Mouse (Mus musculus) CD4-positive helper T cell, adult 2 months (primary cell): Measurements from ENCODE around the gene Kctd6.
A peak's percentile ranks its signal among the peaks of the same experiment; 100 is the strongest.

Source experiments
- DNase-seq: peaks from one replicate; pipeline ENCODE4 v3.0.0-alpha.2; 2012; ENCODE audit warnings: low read depth, missing footprints, low spot score

Kctd6 gene

DNA sequence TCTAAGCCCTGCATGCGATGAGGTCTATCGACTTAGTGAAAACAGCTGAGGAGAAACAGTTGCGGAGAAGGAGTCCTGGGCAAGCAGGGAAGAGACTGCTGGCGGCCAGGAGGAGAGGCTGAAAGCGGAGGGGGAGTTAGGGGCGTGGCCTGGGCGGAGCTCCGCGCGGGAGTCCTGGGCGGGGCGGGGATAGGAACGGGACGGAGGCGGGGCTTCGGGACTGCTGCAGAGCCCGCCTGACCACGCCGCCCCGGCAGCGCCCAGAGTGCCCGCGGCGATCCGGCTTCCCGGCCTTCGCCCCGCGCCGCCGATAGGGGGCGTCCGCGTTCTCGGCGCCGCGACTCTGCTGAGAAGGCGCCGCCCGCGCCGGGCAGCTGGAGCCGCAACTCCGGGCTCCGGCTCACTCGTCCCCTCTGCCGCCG lies at the start of gene Kctd6:
Gene Kctd6 (plus strand): TSS at position 338 of the 422 bp plus-strand sequence.
- peak; percentile 95 for DNase-seq

DNA sequence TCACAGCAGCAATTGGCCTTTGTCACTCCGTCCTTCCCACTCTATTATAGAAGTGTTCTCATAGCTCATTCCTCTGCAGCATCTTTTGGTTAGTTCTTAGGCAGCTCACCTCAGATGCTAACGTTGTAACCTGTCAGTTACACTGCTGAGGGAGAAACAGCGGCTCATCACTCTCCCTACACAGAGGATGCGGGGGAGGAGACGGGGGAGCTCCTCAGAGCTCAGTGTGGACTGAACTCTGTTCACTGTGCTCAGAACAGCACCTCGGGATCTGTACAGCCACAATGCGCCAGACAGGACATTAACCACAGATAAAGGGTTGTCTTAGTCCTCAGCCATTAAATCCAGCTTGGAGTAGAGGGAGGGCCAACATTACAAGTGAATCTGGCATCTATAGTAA lies 49.5 kb upstream of the Kctd6 start:
- no peak for DNase-seq

DNA sequence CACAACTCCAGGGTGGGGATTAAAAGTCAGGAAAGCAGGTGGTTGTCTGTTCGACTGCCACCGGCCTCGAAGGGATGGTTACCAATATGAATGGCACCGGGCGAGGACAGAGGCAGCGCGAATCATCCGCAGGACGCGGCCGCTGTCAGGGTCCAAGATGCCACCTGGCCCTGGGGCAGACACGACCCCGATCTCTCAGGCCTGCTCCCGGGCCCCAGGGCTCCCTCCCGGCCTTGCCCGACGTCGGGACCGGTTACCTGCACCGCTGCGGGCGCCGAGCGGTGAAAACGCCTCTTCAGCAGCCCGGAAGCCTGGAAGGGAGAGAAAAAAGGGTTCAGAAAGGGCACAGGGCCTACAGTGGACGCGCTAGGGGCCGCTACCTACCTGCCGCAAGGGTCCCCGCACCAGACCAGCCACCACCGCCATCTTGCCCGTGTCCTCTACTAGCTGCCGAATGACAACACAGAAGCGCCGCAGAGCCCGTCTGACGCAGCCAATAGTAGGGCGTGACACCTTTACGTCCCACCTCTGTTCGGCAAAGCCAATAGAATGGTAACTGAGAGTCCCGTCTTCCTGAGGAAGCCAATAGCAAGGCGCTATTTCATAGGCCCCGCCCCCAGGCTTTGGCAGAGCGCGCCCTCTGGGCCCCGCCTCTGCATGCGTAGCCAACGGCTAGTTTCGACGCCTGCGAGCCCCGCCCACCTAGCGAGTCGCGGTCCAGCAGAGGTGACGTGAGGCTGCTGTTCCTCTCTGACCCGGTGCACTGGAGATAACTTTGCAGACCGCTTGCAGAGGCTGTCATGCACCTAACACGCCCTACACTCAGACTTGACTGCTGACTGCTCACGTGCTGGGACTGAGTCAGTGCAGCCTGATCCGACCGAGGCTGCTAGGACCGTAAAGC lies 41.2 kb upstream of the Kctd6 start, which contains the start of gene Pdhb:
Gene Pdhb (minus strand): TSS at position 519 of the 904 bp plus-strand sequence.
- peak; percentile 99 for DNase-seq

DNA sequence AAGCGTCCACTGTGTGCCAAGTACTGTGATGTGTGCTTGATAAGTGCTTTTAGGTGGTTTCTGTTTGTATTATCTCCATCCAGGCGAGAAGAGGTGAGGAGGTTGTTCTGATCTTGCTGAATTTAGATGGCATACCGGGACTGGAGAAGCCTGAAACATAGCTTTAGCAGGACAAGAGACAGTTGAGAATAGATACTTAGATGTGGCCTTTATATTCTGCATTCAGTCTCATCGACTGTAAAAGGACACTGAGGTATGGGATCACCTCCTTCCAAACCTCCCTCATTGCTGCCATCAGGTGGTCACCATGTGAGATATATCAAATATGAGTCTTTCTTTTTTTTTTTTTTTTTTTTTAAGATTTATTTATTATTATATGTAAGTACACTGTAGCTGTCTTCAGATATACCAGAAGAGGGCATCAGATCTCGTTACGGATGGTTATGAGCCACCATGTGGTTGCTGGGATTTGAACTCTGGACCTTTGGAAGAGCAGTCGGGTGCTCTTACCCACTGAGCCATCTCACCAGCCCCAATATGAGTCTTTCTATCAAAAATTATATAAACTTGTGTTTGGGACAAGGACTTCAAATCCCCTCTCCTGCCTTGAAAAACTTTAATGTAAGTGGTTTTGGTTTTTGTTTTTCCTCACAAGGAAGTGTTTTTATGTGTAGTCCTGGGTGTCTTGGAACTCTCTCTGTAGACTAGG lies 40.2 kb upstream of the Kctd6 start:
- DNase-seq, result peak; percentile 84

DNA sequence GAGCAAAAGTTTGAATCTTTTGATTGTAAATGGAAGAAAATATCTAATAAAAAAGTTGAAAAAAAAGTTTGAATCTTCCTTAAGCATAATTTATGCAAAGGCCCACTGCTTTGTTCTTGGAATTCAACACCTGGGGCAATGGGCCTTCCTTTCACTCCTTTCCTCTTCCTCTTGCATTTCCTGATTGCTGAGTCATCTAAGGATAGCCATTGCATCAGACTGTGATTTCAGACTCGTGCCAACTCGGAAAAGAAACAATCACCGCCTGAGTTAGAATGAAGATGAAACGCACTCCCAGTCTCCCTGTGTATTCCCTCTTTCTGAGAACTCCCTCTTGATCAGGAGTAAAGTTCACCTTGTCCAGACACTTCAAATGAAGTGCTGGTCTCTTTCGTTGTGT lies 39.3 kb upstream of the Kctd6 start:
- no peak for DNase-seq

DNA sequence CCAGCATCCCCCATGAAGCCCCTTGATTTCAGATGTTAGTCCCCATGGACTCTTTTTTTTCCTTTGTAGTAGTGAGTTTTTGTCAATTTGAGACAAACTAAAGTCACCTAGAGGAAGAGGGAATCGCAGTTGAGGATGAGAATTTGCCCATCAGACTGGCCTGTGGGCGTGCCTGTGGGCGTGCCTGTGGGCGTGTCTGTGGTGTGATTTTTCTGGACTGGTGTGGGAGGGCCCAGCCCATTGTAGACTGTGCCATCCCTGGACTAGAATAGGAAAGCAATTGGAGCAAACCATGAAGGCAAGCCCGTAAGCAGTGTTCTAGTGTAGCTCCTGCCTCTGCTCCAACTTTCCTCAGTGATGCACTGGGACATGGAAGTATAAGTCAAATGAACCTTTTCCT lies 37.7 kb upstream of the Kctd6 start:
- no peak for DNase-seq

DNA sequence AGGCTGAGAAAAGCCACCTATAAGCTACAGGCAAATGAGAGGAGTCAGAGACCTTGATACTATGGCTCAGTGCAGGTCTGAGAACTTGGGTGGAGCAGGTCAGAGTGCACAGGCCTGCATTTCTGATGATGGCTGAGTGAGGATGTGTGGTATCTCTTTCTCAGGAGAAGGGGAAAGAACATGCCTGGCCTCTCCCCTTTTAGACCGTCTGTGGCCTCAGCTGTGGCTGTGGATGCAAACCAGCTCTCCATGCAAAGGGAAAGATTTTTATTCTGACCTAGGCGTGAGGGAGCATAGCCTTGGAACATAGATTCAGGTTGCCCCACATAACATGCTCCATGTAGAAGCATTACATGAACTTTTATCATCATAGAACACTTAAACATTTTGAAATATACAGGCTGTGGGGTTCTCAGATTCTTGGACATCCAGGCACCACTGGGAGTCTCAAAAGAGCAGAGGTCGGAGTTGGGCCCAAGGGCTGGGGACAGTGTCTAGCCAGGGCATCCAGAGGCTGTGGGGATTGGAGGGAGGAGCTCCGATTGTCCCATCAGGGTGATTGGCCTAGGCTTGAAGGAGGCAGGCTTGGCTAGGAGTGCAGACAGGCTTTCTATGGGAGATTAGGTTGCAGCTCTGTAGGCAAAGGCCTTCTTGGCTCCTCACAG lies 33.4 kb upstream of the Kctd6 start:
- DNase-seq, result no peak

DNA sequence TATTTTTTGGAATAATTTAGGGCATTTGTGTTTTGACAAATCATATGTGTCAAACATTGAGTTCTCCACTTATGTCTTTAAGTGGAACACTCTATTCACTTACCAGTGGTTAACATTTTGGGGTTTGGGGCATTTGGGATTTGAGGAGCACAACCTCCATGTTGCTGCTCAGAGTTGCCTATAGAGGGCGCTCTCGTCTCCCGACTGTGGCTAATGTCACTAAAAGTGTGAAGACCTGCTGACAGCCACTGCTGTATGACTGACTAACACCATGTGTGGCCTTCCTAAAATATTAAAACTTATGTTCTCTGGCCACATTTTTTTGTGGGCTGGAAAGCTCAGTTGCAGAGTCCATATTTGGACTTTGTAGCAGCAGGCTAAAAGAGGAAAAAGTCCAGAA lies 30.6 kb upstream of the Kctd6 start:
- DNase-seq, result no peak

DNA sequence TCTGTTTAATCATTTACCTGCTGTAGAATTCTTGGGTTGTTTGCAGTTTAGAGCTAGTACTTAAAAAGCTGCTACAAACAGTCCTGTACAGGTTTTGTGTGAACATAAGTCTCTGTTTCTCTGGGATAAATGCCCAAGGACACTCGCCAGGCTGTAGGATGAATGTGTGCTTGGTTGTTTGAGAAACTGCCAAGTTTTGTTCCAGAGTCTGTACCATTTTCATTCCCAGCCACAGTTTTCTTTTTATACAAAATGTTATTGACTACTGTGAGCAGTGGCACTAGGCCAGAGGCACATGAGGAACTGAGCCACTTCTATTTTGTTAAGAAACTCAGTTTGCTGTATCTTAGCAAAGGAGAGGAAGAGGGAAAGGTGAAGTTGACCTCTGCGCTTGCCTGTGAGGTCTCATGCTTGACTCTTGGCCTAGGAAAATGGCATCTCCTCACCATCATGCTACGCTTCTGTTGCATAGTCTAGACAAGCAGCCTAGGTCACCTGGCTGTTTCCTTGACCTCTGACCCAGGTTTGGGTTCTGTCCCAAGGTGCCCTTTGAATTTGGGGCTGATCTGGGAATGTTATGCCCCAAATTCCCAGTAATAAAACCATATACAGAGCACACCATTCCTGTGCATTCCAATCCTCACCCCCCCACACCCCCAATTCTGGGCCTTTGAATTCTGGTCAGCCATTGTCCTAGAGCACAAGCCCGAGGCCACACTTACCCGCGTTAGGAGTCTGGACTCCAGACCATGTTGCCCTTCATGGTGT lies 27.5 kb upstream of the Kctd6 start:
- DNase-seq, result no peak

DNA sequence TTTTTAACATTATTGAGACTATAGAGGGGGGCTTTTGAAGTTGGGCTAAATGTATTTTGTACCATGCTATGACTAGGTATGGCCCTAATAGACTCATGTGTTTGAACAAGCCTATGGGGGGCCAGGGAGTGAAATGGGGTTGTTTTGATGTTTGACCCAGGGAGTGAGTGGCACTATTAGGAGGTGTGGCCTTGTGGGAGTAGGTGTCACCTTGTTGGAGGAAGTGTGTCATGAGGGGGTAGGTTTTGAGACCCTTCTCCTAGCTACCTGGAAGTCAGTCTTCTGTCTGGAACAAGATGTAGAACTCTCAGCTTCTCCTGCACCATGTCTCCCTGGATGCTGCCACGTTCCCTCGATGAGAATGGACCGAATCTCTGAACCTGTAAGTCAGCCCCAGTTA lies 23.4 kb upstream of the Kctd6 start:
- DNase-seq, result no peak

DNA sequence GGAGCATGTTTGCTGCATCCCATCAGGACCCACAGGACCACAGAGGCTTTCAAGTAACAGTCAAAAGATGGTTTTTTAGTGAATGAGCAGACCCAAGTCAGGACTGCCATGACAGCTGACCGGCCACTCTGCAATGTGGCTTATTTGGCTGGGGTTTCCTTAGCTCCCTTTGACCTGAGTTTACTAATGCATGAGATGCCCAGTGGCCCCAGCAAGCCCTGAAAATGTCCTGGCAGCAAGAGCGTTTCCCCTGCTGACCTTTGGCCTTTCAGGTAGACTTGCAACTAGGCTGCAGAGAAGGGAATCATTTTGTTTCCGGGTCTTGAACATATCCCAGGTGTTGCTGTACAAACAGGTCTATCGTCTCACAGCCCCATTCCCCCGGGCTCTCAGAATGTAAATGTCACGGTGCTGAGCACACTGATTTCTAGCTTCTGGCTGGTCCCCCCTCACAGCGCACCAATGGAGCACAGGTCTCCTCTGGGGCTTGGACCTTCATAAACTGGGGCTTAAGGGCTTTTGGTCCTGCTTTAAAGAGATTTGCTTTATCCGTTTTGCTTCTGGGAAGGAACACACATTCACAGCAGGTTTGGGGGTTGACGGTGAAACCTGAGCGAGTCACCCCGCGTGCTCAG lies 22.5 kb upstream of the Kctd6 start:
- DNase-seq, result no peak

DNA sequence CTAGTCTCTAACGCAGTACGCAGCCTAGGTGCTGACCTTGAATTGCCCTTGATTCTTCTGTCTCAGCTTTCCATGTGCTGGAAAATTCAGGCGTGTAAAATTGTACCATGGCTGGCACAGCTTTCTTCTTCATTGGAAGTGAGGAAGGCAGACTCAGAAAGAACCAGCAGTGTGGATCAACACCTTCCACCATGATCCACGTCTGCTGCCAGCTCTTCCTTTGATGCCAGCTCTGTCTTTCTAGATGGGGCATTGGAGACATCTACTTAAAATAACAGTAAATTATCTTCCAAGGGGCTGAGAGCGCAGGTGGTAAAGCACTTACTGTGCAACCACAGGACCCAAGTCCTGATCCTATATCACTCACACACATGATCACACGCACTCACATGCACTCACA lies 21.2 kb upstream of the Kctd6 start:
- no peak for DNase-seq

DNA sequence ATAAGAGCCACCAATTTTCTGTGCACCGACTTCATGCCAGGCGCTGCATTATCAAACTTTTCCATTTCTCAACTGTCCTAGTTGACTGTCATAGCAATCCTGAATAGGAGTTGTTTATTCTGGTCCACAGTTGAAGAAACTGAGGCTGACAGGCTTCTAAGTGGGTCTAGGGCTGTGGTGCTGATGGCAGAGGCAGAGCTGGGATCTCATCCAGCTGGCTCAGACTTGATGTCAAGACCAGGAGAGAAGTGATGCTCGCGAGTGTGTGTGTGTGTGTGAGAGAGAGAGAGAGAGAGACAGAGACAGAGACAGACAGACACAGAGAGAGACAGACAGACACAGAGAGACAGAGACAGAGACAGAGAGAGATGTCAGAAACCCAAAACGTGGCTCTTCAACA lies 13.2 kb upstream of the Kctd6 start:
- DNase-seq, result no peak

DNA sequence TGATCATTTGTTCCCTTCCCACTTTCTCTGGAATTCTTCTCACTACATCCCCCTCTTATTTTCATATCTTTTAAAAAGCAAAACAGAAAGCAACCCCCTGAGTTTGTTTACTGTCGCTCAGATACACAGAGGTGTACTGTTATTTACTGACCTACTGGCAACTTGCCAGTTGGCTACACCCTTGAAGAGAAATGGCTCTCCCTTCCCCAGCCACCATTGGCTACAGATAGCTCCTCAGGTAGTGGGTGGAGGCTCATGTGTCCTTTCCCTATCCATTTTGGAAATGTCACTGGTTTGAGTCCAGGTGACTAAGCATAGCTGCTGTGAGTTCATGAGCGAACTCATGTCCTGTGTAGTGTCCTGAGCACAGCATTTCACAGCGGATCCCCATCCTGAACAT lies 12.2 kb upstream of the Kctd6 start:
- no peak for DNase-seq

DNA sequence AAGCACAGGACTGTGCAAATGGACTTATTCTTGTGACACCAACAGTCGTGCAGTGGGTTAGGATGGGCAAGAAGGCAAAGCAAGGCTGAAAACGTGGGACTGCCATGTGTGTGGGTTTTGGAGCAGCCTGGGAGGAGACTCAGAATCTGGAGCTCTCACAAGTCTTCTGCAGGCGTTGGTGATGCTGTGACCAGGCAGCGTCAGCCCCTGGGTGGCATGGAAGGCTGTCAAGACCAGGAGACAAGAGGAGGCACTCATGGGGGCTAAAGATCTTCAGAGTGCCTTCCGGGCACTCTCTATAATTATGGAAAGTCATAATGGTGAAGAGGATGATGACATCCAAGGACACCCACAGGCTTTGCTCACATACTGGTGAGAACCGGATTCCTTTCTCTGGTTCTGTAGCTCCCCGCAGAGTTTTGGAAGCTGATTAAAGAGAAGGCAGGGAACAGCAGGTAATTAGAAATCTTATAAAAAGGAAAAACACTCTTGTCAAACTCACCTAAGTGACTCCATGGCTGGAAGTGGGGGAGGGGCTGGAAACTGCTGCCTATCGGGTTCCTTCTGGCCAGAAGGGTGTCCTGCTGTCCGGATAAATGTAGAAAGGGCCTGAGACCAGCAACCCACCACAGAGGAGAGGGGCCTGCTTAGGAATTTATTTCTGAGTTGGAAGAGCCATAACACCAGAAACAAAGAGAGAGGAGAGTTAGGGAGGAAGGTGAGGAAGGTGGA lies 7.6 kb upstream of the Kctd6 start:
- no peak for DNase-seq

DNA sequence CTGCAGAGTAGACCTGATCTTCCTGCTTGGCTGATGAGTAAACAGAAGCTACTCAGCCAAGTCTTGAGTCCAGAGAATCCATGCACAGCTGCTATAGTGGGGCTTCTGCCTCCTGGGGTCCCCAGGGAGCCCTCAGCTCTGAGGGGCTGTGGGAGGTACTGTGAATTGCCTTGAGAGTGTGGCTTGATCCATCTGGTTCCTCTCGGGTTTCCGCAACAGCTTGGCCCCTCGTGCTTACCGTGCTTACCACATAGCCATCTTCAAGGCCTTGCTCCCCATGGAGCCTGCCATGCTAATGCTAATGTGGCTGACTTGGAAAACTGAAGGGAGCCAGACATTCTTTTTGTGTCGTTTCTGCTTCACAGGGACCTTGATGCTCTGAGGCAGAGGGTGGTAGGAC lies 6.8 kb upstream of the Kctd6 start:
- no peak for DNase-seq

DNA sequence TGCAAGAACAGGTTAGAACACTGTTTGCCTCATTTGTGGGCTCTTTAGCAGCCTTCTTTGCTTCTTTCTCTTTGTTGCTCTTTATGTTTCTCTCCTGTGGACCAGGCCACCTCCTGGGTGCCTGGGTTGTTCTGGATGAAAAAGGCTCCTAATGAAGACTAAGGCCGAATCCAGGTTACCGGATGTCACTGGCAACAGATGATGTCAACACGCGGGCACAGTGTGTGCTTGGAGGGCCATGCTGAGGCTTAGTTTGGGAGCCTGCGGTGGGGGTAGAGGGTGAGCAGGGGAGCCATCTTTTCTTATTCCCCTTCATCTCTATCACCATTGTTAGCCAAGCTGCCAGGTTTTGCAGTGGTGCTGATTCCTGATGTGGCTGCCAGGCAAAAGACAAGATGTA lies 6.4 kb upstream of the Kctd6 start:
- DNase-seq, result no peak

DNA sequence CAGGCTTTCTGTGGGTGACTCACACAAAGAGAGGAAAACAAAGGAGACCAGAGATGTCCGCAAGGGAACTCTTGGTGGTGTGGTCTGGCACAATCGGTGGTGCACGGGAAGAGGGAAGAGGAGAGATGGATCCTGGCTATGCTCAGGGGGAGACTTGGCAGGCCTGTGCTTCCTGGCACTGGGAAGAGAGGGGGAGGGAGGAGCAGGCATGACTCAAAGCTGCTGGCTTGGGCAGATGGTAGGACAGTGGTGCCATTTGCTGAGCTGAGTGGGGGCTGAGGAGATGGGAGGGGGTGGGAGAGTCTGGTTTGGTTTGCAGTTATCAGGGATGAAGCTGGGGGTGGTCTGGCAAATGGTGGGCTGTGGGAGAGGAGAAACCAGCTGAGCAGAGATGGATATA lies 5.1 kb upstream of the Kctd6 start:
- no peak for DNase-seq

DNA sequence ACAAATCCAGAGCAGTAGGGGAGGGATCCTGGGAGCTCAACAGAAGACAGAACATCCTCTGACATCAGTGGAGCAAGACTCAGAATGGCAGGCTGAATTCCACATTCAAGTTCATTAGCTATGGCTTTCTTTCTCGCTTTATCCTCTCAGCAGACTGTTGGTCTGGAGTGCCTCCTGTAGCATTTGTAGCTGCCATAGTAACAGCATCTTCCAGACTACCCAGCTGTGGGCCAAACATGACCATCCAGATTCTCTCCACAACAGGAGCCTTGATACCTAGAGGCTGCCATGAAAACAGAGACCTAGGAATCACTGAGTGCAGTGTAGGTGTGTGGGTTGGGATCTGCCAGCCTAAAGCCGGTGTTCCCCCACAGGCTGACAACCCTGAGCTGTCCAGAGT lies 4.0 kb upstream of the Kctd6 start:
- DNase-seq, result no peak

DNA sequence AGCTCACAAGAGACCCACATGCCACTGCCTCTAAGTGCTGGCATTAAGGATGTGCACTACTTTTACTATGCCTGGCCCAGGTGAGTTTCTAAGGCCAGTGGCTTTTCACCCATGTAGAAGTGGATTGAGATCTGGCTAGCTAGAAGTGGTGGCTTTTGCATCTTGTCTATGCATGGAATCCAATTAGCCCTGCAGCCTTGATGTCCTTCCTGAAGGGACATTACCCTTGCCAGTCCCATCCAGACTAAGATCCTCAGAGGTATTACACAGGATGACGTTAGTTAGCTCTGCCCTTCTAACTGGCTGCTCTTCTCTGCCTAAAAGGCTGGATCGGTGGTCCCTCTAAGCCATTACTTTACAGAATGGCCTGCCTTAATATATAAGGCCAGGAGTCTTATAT lies 944 bp upstream of the Kctd6 start:
- DNase-seq, result no peak
